Mouse (Mus musculus) lung, embryonic 15.5 days (tissue): ENCODE results near the gene Susd6. TPM values are rescaled to one million over a fixed set of nuclear protein-coding genes. Genes with fewer than 3 reads are reported as not detected.

Experiments used
- ATAC-seq: fragments of 200-750 bp; cut with Nextera tagmentation; 2 replicates; pipeline ENCODE4 v1.8.0; 2017; ENCODE audit warnings: moderate number of reproducible peaks, borderline replicate concordance; ENCODE audit not compliant: low FRiP score, low TSS enrichment; ENCODE audit errors: extremely low read depth
- H3K27ac ChIP-seq: fragments of 300-500 bp; sonication (generic); 2 replicates; pipeline ENCODE4 v1.5.1; 2015; ENCODE audit warnings: moderate library complexity, mild to moderate bottlenecking, inconsistent platforms
- H3K27me3 ChIP-seq: fragments of 300-500 bp; sonication (generic); 2 replicates; pipeline ENCODE4 v1.6.1; 2015; ENCODE audit warnings: inconsistent platforms
- H3K36me3 ChIP-seq: fragments of 300-500 bp; sonication (generic); 2 replicates; pipeline ENCODE4 v1.6.1; 2015; ENCODE audit warnings: inconsistent platforms
- H3K4me1 ChIP-seq: fragments of 300-500 bp; sonication (generic); 2 replicates; pipeline ENCODE4 v1.6.1; 2015; ENCODE audit warnings: inconsistent platforms
- H3K4me2 ChIP-seq: fragments of 300-500 bp; sonication (generic); 2 replicates; pipeline ENCODE4 v1.6.1; 2015; ENCODE audit warnings: inconsistent platforms, mild to moderate bottlenecking, moderate library complexity
- H3K4me3 ChIP-seq: fragments of 300-500 bp; sonication (generic); 2 replicates; pipeline ENCODE4 v1.5.1; 2015; ENCODE audit warnings: mild to moderate bottlenecking, inconsistent platforms
- H3K9ac ChIP-seq: fragments of 300-500 bp; sonication (generic); 2 replicates; pipeline ENCODE4 v1.6.1; 2015; ENCODE audit warnings: inconsistent platforms
- H3K9me3 ChIP-seq: fragments of 300-500 bp; sonication (generic); 2 replicates; pipeline ENCODE4 v1.6.1; 2016; ENCODE audit warnings: inconsistent platforms
- WGBS: fragments of 180-500 bp; shearing (Covaris S2); methylation state at CpG from one replicate; pipeline ENCODE4 v1.1.7; 2015; 5-methylcytosine and 5-hydroxymethylcytosine counted together
- polyA plus RNA-seq: library from polyadenylated mRNA; unstranded; fragments of >200 nt; fragmentation: Nextera tagmentation; extraction: Ambion mirVana; gene quantifications from 2 replicates; pipeline ENCODE4 v1.2.1, GENCODE M21; 2015

Gene Susd6
- 17.3 and 17.4 TPM in 2 replicates for polyA plus RNA-seq

GRCm38 (mm10) chr12:80789849-80790694 lies at the start of gene Susd6:
Susd6 (plus strand) TSS chr12:80790510.
- H3K27ac ChIP-seq, result peak within 1 kb of the TSS; percentile 98
- no peaks in the 10 kb centered on the region for H3K36me3 ChIP-seq
- H3K4me1 ChIP-seq, result peaks cover 25% of the 10 kb centered on the region
- peak within 1 kb of the TSS; percentile 65 for H3K4me2 ChIP-seq
- H3K27me3 ChIP-seq, result no peaks in the 10 kb centered on the region
- ATAC-seq, result peak; percentile 98
- WGBS, result 2% methylated on average over 56 of the region's 56 CpGs
- peak within 1 kb of the TSS; percentile 98 for H3K4me3 ChIP-seq
- no peaks in the 10 kb centered on the region for H3K9me3 ChIP-seq
- peak within 1 kb of the TSS; percentile 92 for H3K9ac ChIP-seq

GRCm38 (mm10) chr12:80744614-80745013 lies 45.7 kb upstream of the Susd6 start:
- Histone ChIP-seq H3K27ac (no peak overlapping the region), H3K4me1 (no peaks in the 10 kb centered on the region), H3K4me3 (no peak overlapping the region), H3K9ac (no peak overlapping the region), H3K36me3 (no peaks in the 10 kb centered on the region), H3K4me2 (no peak overlapping the region), H3K9me3 (no peaks in the 10 kb centered on the region), H3K27me3 (peaks cover 4% of the 10 kb centered on the region)
- 80% methylated on average over 1 of the region's 1 CpGs for WGBS
- peak; percentile 42; the same call in 1 of the 2 replicates for ATAC-seq

GRCm38 (mm10) chr12:80746031-80746813 lies 44.1 kb upstream of the Susd6 start:
- no peak overlapping the region for H3K4me2 ChIP-seq
- no peaks in the 10 kb centered on the region for H3K36me3 ChIP-seq
- no peak overlapping the region for H3K9ac ChIP-seq
- no peaks in the 10 kb centered on the region for H3K9me3 ChIP-seq
- 47% methylated on average over 8 of the region's 8 CpGs for WGBS
- no peak overlapping the region for H3K27ac ChIP-seq
- no peak overlapping the region for H3K4me3 ChIP-seq
- no peaks in the 10 kb centered on the region for H3K4me1 ChIP-seq
- no peak for ATAC-seq
- H3K27me3 ChIP-seq, result peaks cover 10% of the 10 kb centered on the region

- Histone ChIP-seq H3K4me3 (no peak overlapping the region), H3K27me3 (peaks cover 37% of the 10 kb centered on the region), H3K4me1 (no peaks in the 10 kb centered on the region), H3K9ac (no peak overlapping the region), H3K4me2 (no peak overlapping the region), H3K36me3 (no peaks in the 10 kb centered on the region), H3K27ac (no peak overlapping the region), H3K9me3 (no peaks in the 10 kb centered on the region)
- 82% methylated on average over 6 of the region's 6 CpGs for WGBS
- no peak for ATAC-seq
Observed at GRCm38 (mm10) chr12:80751556-80751955, 38.8 kb upstream of the Susd6 start.

GRCm38 (mm10) chr12:80757751-80758558 lies 32.4 kb upstream of the Susd6 start:
- Histone ChIP-seq H3K9me3 (no peaks in the 10 kb centered on the region), H3K4me3 (peak overlapping the region; percentile 63), H3K36me3 (no peaks in the 10 kb centered on the region), H3K27me3 (peaks cover 81% of the 10 kb centered on the region), H3K9ac (peak overlapping the region; percentile 36), H3K27ac (no peak overlapping the region), H3K4me1 (peaks cover 37% of the 10 kb centered on the region), H3K4me2 (peak overlapping the region; percentile 100)
- WGBS, result under 1% methylated on average over 121 of the region's 122 CpGs
- ATAC-seq, result peak; percentile 83

- peak overlapping the region; percentile 100 for H3K4me2 ChIP-seq
- peaks cover 79% of the 10 kb centered on the region for H3K27me3 ChIP-seq
- H3K4me1 ChIP-seq, result peaks cover 37% of the 10 kb centered on the region
- H3K9me3 ChIP-seq, result no peaks in the 10 kb centered on the region
- H3K36me3 ChIP-seq, result no peaks in the 10 kb centered on the region
- no peak overlapping the region for H3K27ac ChIP-seq
- peak; percentile 13; the same call in 1 of the 2 replicates for ATAC-seq
- WGBS, result 2% methylated on average over 88 of the region's 92 CpGs
- H3K9ac ChIP-seq, result peak overlapping the region; percentile 36
- peak overlapping the region; percentile 63 for H3K4me3 ChIP-seq
Observed at GRCm38 (mm10) chr12:80758559-80759386, 31.5 kb upstream of the Susd6 start.

GRCm38 (mm10) chr12:80759387-80759712 lies 31.0 kb upstream of the Susd6 start:
- H3K9me3 ChIP-seq, result no peaks in the 10 kb centered on the region
- 6% methylated on average over 13 of the region's 13 CpGs for WGBS
- H3K4me2 ChIP-seq, result peak overlapping the region; percentile 100
- no peaks in the 10 kb centered on the region for H3K36me3 ChIP-seq
- peaks cover 73% of the 10 kb centered on the region for H3K27me3 ChIP-seq
- H3K4me3 ChIP-seq, result peak overlapping the region; percentile 63
- H3K4me1 ChIP-seq, result peaks cover 37% of the 10 kb centered on the region
- H3K27ac ChIP-seq, result no peak overlapping the region
- no peak for ATAC-seq
- peak overlapping the region; percentile 35; the same call in 1 of the 2 replicates for H3K9ac ChIP-seq

GRCm38 (mm10) chr12:80759713-80760395 lies 30.5 kb upstream of the Susd6 start:
- H3K9ac ChIP-seq, result no peak overlapping the region; the same call in 1 of the 2 replicates
- H3K27ac ChIP-seq, result no peak overlapping the region
- no peaks in the 10 kb centered on the region for H3K9me3 ChIP-seq
- H3K27me3 ChIP-seq, result peaks cover 70% of the 10 kb centered on the region
- H3K4me2 ChIP-seq, result peak overlapping the region; percentile 62
- peaks cover 37% of the 10 kb centered on the region for H3K4me1 ChIP-seq
- WGBS, result 3% methylated on average over 22 of the region's 22 CpGs
- H3K4me3 ChIP-seq, result peak overlapping the region; percentile 63
- no peaks in the 10 kb centered on the region for H3K36me3 ChIP-seq
- ATAC-seq, result no peak

- Histone ChIP-seq H3K9me3 (no peaks in the 10 kb centered on the region), H3K36me3 (no peaks in the 10 kb centered on the region), H3K4me2 (peak within 1 kb of the TSS; percentile 62), H3K27ac (no peak within 1 kb of the TSS), H3K4me3 (peak within 1 kb of the TSS; percentile 63), H3K4me1 (peaks cover 37% of the 10 kb centered on the region), H3K27me3 (peaks cover 66% of the 10 kb centered on the region), H3K9ac (no peak within 1 kb of the TSS; the same call in 1 of the 2 replicates)
- no peak for ATAC-seq
- WGBS, result under 1% methylated on average over 24 of the region's 24 CpGs
Observed at GRCm38 (mm10) chr12:80760396-80760801, 29.9 kb upstream of the Susd6 start, which contains the start of gene Ccdc177. Ccdc177 (minus strand) TSS chr12:80760687.

GRCm38 (mm10) chr12:80762982-80763381 lies 27.3 kb upstream of the Susd6 start:
- Histone ChIP-seq H3K4me1 (peaks cover 27% of the 10 kb centered on the region), H3K27ac (no peak overlapping the region), H3K27me3 (peaks cover 40% of the 10 kb centered on the region), H3K36me3 (no peaks in the 10 kb centered on the region), H3K9ac (no peak overlapping the region), H3K9me3 (no peaks in the 10 kb centered on the region), H3K4me3 (no peak overlapping the region), H3K4me2 (no peak overlapping the region)
- 75% methylated on average over 5 of the region's 5 CpGs for WGBS
- no peak for ATAC-seq
